Mouse (Mus musculus): ENCODE measurements around the gene Grin1.
A peak's percentile ranks its signal among the peaks of the same experiment; 100 is the strongest.

Gene Grin1

DNA sequence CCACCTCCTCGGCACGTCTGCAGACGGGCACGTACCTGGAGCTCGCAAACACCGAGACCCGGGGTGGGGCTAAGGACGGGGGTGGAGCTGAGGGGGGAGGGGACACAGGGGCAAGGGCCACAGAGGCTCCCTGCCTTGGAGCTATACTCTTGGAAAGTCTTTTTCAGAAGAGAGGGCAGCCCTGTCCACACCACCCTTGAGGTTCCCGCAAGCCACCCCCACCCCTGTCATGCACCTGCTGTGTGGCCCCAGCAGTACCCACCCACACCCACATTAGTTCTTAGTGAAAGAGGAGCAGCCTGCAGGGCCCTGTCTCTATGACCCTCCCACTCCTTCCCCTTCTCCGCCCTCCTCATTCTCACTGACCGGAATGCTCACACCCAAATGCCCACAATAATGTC lies 7.5 kb downstream of the Grin1 start:
- DNase-seq: no peak

DNA sequence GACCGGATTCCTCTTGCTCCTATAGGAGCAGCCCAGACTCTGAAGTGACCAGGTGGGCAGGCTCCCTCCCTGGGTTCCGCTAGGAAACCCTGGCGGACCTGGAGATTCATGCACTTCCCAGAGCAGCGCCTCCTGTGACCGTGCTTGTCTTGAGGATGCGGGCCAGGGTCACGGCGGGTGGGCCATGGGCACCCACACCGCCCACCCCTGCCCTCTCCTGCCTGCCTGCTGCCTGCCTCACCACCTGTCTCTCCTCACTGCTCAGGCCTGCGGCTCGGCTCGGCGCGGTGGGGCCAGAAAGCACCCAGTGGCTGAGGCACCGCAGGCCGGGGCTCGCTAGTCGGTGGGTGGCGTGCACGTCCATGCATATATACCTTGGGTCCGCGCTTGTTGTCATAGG lies 8.0 kb downstream of the Grin1 start:
- DNase-seq: no peak

DNA sequence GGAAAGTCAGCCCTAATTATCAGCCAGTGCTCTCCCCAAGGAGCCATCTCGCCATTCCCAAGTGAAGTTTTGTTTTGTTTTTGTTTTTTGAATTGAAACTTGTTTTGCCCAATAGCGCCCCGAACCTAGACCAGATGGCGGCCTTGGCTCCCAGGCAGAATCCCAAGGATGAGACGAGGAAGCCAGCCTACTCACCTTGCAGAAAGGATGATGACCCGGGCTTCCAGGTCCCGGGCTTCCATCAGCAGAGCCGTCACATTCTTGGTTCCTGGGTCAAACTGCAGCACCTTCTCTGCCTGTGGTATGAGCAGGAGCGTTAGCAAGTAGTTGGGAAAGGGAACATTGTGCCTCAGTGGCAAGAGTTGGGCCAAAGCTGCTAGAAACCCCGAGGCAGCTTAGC lies 8.8 kb downstream of the Grin1 start:
- DNase-seq: no peak

DNA sequence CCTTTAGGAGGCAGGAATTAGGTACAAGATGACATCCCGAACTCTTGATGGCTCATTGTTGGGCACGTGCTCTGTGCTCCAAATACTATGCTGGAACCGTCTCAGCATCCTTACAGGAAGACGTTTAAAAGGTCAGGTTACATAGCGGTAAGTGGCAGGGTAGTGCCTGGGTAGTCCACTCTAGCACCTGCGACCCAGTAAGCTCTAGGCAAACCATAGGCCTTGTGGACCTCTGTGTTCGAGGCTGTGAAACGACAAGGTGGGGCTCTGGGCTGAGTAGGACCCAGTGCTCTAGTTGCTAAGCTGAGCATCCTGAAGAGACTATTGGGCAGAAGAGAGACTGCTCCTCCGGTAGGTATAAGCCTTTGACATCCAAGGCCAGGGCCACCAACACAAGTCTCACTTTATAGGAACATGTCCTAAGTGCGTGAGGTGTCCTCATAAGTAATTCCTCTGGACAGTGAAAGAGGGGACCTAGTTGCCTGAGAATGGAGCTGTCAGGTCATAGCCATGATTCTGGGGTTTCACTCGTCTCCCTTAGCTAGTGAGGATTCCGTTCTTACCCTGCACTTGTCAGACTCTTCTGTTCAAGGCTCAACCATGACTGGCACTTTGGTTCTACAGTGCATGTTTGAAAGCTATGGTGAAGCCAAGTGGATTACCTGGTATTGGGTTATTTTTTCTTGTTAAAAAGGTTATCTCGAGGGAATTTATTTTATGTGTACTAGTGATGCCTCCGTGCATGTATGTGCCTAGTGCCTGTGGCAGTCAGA lies 13.2 kb downstream of the Grin1 start:
- DNase-seq: no peak

DNA sequence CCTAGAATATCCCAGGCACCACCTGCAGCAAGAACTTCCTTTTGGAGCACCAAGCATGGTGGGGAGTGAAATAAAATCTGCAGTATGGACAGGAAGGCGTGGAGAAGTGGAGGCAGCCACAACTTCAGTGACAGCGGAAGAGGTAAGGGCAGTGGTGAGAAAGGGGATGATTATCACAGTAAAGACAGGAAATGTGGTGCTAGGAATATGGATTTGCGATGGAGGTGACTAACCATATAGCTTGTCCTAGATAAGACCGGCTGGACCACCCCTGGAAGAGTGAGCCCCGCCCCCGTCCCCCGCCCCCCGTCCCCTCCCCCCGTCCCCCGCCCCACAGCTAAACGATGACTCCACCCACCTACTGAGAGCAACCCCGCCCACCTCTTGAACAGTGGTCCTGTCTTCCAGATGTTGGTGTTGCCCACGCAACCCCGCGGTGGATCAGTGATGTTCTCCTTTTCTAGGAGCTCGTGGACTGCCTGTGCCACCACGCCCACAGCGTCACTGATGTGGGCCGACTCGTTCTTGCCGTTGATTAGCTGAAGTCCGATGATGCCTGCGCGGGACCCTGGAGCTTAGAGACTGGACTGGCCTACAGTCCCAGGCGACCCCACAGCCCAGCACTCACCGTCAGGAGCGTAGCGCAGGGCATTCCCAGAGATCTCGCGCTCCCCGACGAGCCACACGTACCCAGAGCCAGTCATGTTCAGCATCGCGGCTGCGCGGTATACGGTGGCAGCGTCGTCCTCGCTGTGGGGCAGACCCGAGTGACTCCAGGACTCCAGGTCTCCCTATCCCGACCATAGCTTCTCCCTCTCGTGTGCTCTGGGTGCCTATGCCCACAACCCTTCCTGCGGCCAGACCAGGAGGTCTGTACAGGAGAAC lies 14.1 kb downstream of the Grin1 start:
- no peak for DNase-seq

DNA sequence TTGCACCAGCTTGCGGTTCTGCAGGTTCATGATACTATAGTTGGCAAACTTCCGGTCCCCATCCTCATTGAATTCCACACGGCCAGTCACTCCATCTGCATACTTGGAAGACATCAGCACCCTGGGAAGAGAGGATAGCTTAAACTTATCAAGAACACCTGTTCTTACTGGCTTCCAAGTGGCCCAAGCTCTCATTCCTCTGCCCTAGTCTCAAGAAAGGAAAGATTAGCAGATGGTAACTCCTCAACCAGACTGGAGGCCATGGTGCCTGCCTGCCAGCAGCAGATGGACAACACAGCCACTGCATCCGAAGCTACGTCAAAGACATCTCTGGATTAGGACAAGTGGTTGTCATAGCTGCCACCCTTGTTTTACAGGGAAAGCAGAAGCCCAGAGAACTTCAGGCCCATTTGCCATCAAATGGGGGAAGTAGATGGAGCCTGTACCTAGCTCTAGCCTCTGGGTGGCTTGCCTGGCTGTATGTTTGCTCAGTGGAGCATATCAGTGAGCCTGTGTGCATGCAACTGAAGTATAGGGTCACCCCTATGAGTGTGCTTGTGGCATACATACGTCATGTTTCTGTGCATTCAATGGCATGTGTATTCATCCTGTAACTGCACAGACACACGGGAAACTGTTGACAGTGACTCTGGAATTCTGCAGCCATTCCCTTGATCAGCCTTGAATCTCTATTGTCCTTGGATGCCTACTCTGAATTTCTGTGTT lies 14.9 kb downstream of the Grin1 start:
- no peak for DNase-seq

DNA sequence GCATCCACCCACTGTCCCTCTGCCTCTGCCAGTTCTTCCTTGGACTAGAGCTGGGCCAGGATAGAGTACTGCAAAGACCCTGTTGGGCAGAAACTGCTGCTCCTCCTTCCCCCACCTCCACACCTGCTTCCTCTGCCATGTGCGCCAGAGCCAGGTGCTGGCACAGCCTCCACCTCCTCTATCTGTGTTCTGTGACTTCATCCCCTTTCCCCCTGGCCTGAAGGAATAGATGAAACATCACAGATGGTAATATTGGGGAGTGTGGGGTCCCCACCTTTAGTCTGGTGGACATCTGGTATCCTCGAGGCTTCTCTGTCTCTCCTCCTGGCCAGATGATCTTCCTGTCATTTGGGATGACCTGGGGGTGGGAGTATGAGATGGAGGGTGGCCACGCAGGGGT lies 15.5 kb downstream of the Grin1 start:
- DNase-seq: no peak

DNA sequence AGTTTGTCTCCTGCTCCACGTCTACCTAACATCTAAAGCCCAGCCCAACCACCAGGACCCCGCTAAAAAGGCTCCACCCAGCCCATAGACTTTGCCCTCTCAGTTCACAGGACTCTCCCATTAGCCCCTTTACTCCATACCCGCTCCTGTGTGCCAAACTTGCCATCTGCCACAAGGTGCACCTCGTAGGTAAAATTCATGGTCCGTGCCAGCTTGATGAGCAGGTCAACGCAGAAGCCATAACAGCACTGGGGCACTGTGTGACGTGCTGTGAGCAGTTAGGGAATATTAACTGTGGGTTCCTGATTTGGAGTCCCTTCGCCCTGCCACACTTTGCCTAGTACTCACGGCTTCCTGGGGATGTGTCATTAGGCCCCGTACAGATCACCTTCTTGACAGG lies 20.9 kb downstream of the Grin1 start:
- DNase-seq: no peak

DNA sequence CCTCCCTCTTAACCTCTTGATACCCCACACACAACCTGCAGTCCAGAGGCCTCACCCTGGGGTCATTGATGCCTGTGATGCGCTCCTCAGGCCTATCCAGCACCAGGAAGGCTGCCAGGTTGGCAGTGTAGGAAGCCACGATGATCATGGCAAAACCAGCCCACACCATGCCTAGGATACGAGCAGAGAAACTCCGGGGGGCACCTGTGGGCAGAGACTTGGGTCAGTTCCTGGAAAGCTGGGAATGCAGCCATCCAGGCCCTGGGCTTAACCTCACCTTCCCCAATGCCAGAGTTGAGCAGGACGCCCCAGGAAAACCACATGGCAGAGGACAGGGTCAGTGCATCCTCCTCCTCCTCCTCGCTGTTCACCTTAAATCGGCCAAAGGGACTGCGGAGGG lies 21.9 kb downstream of the Grin1 start:
- DNase-seq: no peak

DNA sequence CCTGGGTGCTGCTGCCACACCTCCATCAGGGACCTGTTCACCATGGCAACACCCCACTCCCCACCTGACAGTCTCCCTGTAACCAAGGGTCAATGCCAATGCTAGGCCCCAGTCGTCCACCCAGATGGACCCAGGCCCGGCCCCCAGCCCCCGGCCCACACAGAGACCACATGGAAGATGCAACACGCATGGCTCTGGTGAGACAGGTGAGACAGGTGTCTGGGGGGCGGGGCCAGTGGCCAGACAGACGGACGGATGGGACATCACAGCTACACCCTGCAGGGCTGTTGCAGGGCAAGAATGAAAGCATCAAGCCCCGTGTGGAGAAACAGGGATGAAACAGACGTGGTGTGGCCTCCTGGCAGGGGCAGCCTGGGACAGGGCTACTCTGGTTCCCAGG lies 25.3 kb downstream of the Grin1 start:
- no peak for DNase-seq

DNA sequence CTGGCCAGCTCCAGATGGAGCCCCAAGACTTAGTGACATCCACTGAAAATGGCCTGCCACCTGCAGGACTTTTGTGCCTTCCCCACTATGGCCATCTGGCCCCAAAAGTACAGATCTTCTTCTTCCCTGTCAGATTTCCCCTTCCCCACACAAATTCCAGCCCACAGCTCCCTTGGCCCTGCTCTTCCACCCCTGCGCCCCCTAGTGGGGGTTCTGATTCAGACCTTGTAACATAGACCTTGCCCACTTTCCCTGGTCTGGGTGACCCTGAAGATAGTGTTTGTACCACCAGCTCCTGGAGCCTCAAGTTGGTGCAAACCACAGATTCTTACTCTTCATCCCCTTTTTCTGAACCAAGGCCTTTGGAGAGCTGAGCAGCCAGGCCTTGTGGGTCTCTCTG lies 26.1 kb downstream of the Grin1 start:
- no peak for DNase-seq

DNA sequence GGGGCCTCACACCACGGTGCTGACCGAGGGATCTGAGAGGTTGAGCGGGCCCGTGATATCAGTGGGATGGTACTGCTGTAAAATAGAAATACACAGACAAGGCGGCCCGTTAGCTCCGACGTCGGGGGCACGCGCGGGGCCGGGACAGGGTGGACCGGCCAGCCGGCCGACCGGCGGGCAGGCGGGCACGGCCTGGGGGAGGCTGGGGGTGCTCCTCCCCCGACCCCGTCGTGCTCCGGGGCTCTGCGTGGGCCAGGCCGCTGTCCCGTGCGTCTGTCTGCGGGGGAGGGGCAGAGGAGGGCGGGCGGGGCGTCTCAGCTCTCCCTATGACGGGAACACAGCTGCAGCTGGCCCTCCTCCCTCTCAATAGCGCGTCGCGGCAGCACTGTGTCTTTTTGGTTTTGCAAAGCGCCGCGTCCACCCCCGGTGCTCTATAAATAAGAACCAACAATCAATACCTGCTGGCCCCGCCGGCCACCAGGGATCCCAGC lies 26.9 kb downstream of the Grin1 start:
- no peak for DNase-seq

DNA sequence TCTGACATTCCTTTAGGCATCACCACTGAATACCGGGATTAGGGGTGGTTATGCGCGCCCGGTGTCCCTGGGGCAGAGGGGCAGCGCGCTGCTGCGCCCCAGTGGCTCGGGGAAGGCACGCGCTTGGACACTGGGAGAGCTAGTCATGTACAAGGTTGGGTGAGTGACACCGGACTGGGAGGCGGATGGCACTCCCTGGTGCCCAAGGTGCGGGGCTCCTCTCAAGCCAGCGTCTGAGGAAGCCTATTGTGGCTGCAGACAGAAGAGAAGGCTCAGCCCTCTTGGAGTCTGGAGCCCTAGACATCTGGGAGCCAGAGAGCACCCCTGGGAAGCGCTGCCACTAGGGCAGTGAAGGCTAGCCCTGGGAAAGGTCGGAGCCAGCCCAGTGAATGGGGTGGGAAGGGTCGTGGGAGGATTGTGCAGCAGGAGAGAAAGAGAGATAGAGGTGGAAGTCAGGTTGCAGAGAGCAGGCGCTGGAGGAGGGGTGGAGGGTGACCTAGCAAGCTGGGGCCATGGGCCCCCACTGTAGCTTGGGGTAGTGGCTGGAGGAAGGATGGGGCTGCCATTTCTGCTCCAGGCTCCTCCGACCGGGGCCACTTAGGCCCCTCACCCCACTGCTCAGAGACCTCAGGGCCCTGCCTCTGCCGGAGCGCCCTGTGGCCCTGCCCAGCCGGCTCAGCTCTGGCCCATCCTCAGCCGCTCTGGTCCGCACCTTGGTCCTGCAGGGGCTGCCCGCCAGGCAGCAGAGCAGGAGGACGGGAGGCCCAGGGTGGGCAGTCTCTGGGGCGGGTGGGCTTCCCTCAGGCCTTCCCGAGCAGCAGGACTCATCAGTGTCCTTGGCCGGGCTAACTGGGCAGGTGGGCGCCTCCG lies 27.6 kb downstream of the Grin1 start:
- no peak for DNase-seq

DNA sequence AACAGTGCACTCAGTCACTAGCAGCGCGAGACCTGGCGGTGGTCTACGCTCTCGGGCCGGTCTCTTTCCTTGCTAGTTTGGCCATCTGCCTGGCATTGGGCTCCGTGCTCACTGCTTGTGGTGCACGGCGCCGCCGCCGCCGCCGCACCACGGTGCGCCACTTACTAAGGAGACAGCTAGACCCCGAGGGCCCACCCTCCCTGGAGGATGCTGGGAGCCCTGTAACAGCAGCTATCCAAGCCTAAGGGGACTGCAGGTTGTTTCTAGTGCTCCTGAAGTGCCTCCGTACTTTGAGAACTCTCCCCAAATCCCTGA lies 28.2 kb downstream of the Grin1 start:
- DNase-seq: no peak

DNA sequence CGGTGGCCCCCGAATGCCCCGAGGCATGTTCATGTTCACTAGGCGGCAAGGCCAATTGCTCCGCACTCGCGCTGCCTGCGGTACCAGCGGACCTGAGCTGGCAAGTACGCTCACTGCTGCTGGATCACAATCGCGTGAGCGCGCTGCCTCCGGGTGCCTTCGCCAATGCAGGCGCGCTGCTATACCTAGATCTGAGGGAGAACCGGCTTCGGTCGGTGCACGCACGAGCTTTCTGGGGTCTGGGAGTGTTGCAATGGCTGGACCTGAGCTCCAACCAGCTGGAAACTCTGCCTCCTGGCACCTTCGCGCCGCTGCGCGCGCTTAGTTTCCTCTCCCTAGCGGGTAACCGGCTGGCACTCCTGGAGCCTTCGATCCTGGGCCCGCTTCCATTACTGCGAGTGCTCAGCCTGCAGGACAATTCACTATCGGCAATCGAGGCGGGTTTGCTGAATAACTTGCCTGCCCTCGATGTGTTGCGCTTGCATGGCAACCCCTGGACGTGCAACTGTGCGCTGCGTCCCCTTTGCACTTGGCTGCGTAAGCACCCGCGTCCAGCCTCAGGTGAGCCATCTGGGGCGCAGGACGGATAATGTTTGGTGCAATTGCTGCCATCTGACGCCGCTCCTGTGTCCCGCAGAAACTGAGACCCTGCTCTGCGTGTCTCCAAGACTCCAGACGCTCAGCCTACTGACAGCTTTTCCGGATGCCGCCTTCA lies 28.7 kb downstream of the Grin1 start:
- no peak for DNase-seq

DNA sequence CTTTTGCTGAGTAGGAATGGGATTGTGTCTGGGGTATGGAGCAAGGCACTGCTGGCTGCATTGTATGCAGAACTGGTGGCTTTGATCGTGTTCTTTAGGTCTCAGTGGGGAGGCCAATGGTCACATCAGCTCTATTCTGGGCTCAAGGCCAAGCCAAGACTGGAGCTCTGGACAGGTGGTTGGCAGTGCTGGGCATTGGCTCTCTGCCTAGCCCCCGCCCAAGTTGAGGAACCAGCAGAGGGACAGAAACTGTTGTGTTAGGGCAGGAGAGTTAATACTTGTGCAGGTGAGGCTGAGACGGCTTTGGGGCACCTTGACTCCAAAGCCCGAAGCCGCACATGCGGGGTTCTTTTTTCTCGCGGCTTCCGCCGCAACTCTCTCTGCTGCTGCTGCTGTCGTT lies 29.3 kb downstream of the Grin1 start, which contains the start of gene Lrrc26:
Gene Lrrc26, plus strand, starts transcription at position 265 of the 400 bp plus-strand sequence.
- no peak for DNase-seq

DNA sequence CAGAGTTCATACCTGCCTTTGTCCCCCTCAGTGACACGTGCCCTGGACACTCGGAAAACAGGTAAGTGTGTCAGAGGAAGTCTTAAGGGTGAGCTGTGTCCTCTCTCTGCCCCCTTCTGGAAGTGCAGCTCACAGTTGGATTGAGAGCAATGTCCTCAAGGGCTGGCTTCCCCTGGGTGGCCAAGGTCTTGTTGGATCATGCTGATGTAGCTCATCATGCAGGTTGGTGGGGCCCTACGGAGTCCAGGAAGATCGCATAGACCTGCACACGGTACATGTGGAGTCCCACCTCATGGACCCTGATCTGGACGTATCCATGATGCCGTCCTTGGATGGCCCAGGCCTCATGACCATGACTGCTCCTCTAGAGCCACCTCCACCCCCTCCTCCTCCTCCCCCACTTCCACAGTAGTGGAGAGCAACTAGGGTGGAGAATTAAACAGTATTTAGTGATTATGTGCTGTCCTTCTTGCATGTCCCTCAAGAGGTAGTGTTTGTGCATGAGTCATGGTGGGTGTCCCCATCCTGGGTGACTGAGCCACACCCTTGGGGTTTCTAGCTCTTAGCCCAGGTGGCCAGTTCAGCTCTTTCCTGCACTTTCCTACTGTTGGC lies 30.1 kb downstream of the Grin1 start:
- no peak for DNase-seq

DNA sequence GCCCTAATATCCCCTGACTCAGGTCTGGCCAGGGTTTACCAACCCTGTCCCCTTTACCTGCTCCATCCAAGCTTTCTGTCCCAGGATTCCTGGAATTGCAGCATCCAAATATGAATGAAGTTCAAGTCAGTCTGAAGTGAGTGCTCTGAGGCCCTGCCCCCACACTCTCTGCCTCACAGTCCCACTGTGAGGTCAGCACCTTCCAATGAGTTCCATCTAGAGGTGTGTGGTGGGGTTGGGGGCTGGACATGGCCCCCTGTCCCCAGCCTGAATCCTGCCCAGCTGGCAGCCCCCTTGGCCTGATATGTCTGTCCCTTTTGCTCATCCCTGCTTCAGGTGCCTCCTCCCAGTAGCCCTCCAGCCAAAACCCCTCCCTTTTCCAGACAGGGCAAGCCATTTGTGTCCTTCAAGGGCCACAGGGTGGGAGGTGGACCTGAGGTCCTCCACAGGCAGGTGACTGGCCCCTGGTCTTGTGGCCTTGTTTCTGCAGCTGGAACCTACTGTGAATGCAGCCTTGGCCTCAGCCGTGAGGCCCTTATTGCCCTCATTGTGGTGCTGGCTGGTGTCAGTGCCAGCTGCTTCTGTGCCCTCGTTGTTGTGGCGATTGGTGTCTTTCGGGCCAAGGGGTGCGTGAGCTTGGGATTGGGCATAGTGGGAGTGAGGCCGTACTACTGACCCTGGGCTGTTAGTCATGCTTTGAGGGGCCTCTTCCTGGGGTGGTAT lies 30.9 kb downstream of the Grin1 start, which contains the start of gene Tmem210:
Gene Tmem210, plus strand, starts transcription at position 219 of the 723 bp plus-strand sequence.
- DNase-seq: no peak

DNA sequence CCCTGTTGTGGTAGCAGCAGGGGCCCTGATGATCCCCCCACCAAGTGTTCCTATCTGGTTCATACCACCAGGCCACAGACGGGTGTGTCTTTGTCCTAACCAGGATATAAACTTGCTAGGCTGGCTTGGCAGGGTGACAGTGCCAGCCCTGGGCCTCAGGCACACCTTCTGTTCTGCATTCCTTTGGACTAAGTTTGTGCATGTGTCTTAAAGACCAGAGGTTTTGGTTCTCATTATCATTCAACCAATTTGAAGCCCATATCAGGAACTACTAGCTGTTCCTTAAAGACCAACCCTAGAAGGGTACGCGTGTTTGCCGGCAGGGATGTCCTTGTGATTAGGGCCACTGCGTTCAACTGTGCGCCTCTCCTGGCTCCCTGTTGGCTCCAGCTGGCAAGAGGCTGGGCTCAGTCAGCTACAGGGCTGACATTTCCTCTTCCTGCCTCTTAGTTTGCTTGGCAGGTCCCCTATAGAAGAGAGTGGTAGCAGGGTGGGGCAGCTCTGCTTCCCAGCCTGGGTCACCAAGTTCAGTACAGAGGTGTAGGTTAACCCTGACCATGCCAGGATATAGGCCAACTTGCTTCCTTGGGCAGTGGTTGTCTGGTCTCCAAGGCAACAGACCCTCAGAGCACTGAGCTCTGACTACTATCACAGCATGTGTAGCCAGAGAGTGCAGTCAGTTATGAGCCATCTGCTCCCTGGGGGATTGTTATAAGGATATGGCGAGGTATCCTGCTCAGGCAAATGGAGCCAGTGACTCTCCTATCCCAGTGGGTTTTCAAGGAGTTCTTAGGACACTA lies 31.9 kb downstream of the Grin1 start:
- DNase-seq: peak; percentile 56

DNA sequence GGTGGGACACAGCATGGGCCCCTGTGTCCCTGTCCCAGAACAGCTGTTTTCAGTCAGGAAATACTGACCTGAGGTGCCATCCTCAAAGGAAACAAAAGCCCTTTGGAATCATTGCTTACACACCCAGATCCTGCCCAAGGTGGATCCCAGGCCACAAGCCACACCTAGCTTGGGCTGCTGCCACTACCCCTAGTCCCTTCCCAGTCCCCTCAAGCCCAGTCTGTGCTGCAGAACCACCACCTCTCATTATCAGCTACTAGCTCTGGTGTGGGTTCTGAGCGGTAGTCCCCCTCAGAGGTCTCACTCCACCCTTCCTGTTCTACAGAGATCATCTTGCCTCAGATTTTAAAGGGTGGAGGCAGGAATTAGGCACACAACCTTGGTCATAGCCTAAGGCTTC lies 32.7 kb downstream of the Grin1 start:
- no peak for DNase-seq
